In the genomic region with DNA sequence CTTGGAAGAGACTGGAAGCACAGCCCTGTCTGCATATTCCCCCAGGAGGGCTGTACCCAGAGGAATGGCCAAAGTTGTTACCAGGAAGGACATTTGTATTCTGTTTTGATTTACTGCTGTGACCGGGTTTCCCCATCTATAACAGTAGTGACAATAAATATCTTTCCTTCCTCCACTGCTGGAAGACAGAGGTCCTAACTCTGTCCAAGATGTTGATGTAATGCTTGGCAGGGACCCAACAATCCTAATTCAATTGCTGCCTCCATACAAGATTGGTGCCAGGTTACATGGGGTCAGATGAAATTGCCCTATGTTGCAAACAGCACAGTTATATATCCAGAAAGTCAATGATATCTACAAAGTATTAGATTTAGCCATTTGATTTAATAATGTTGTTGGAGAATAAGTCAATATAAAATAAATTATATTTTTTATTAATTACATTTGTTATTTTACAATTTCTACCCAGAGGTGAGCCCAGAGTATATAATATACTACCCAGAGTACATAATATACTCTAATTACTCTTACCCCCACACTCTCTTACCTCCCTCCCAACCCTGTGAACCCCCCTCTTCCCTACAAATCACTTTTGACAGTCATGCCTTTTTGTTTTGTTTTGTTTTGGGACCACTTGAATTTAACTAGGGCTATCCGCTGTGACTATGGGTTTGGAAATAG, we compare ENCODE assay signal across 9 mouse cellular contexts.
DNase-seq lines count a peak whose midpoint lies in the region; ATAC-seq lines count a peak whose summit lies in the region.
"Had no signal": no experiment of that assay in that cellular context is flagged by ENCODE, and none has a peak within 500 bp of the region (broad histone marks: within the 10 kb centered on the region; RNA-seq: fewer than 3 reads in every experiment).

No protein-coding gene starts in this region.

- peak overlapping the region; percentile 63; the same call in 1 of the 2 replicates for H3K27ac ChIP-seq in kidney, embryonic 15.5 days
- no peak overlapping the region for H3K27ac ChIP-seq in forebrain, embryonic 12.5 days
- H3K27ac ChIP-seq: limb, embryonic 13.5 days had no signal

- WGBS in kidney, embryonic 15.5 days = 26% methylated on average over 2 of the region's 2 CpGs
- 84% methylated on average over 2 of the region's 2 CpGs for WGBS in forebrain, embryonic 12.5 days

- peak; percentile 57 to 91 for DNase-seq in adrenal gland, adult (ENCODE audit: inconsistent age in 2 of 2, low spot score in 1 of 2)
- DNase-seq in adrenal gland, postnatal 25 days = no peak
- peak; percentile 44 for DNase-seq in urinary bladder, postnatal 14 days (ENCODE audit: low spot score)
- no peak for DNase-seq in urinary bladder, adult 18-20 months (ENCODE audit: low spot score in 2 of 2)
- no peak for DNase-seq in layer of hippocampus, postnatal 36 days
- DNase-seq in spleen, postnatal 36 days (ENCODE audit: low spot score in 2 of 2) = no peak

- H3K9me3 ChIP-seq in kidney, embryonic 15.5 days (replicated peaks) = no peaks in the 10 kb centered on the region
- no peaks in the 10 kb centered on the region for H3K9me3 ChIP-seq in forebrain, embryonic 12.5 days
- H3K9me3 ChIP-seq: limb, embryonic 13.5 days had no signal

- peaks cover 35% of the 10 kb centered on the region for H3K4me1 ChIP-seq in kidney, embryonic 15.5 days
- no peaks in the 10 kb centered on the region for H3K4me1 ChIP-seq in forebrain, embryonic 12.5 days

- no peak overlapping the region for H3K4me3 ChIP-seq in kidney, embryonic 15.5 days (replicated peaks)
- no peak overlapping the region for H3K4me3 ChIP-seq in forebrain, embryonic 12.5 days (replicated peaks)
- H3K4me3 ChIP-seq: limb, embryonic 13.5 days had no signal

- H3K36me3 ChIP-seq in kidney, embryonic 15.5 days = no peaks in the 10 kb centered on the region
- no peaks in the 10 kb centered on the region for H3K36me3 ChIP-seq in forebrain, embryonic 12.5 days (replicated peaks)
- H3K36me3 ChIP-seq: limb, embryonic 13.5 days had no signal

- H3K4me2 ChIP-seq in kidney, embryonic 15.5 days = no peak overlapping the region
- H3K4me2 ChIP-seq in forebrain, embryonic 12.5 days = no peak overlapping the region
- H3K4me2 ChIP-seq: limb, embryonic 13.5 days had no signal

- ATAC-seq in kidney, embryonic 15.5 days (replicated peaks; ENCODE audit: low FRiP score) = peak; percentile 78
- no peak for ATAC-seq in forebrain, embryonic 12.5 days (ENCODE audit: low FRiP score)

- H3K27me3 ChIP-seq in kidney, embryonic 15.5 days = peaks cover 3% of the 10 kb centered on the region; the same call in 1 of the 2 replicates
- H3K27me3 ChIP-seq in forebrain, embryonic 12.5 days = peaks cover 16% of the 10 kb centered on the region; the same call in 1 of the 2 replicates
- H3K27me3 ChIP-seq: limb, embryonic 13.5 days had no signal

- no peak overlapping the region for H3K9ac ChIP-seq in kidney, embryonic 15.5 days
- H3K9ac ChIP-seq in forebrain, embryonic 12.5 days = no peak overlapping the region
- H3K9ac ChIP-seq: limb, embryonic 13.5 days had no signal

Comparison
In these comparisons a context has a peak if more than half of its experiments do, and no peak if none do; other contexts are left out.
1. DNase-seq: peak in adrenal gland, adult (2 of 2) and urinary bladder, postnatal 14 days (single experiment); none in adrenal gland, postnatal 25 days (single experiment), urinary bladder, adult 18-20 months (0 of 2), layer of hippocampus, postnatal 36 days (0 of 2) and spleen, postnatal 36 days (0 of 2).